Mouse (Mus musculus) megakaryocyte-erythroid progenitor cell, adult 5-6 weeks (primary cell): ENCODE measurements around the gene Ptpre. TPM values are rescaled to one million over a fixed set of nuclear protein-coding genes. Genes with fewer than 3 reads are reported as not detected.
A peak's percentile ranks its signal among the peaks of the same experiment; 100 is the strongest.
"Not testable (repeated sequence)": the region's sequence is repeated elsewhere in the genome, so short reads cannot be mapped to it uniquely, and the experiment has no call there.

ENCODE experiments used
- ATAC-seq: replicated peaks from 2 replicates; pipeline ENCODE4 v1.8.0; 2016; ENCODE audit warnings: mild to moderate bottlenecking, inconsistent platforms; ENCODE audit not compliant: severe bottlenecking, poor library complexity, low FRiP score, low TSS enrichment
- total RNA-seq, 2 experiments: library from RNA; stranded (forward) in 1 of 2; stranded (reverse) in 1 of 2; fragments of 200-1000, 215-1000 nt in 1 of 2; fragments of >200 nt in 1 of 2; fragmentation: Nextera tagmentation in 1 of 2; gene quantifications; 2 replicates each; pipeline ENCODE4 v1.2.3; 2014 to 2017

Ptpre gene
- total RNA-seq, 2 experiments from 2014 or later: 21.4 to 33.6 TPM

GRCm38 (mm10) chr7:135659314-135659935 lies 122.1 kb downstream of the Ptpre start:
- no peak for ATAC-seq

DNA sequence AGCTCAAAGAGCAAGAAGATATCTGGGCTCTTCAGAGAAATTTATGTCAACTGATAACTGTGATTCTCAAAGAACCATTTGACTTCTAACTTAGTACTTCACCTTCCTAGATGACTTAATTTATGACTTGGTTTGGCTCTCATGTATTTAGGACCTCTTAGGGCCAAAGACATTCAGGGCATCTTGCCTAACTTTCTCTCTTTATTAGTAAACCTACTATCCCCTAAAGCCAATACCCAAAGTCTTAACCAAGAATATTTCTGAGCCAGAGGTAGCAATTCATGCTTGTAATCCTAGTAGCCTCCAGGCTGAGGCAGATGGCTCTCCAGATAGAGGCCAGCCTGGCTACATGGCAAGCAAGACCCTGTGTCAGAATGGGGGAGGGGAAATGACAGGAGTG lies 123.0 kb downstream of the Ptpre start:
- ATAC-seq: no peak

- ATAC-seq: no peak
Measured at GRCm38 (mm10) chr7:135664211-135664610, 126.9 kb downstream of the Ptpre start.

GRCm38 (mm10) chr7:135666314-135666713 lies 129.0 kb downstream of the Ptpre start:
- no peak for ATAC-seq

GRCm38 (mm10) chr7:135668852-135669739 lies 131.8 kb downstream of the Ptpre start:
- ATAC-seq: peak; percentile 66

GRCm38 (mm10) chr7:135673576-135673975 lies 136.3 kb downstream of the Ptpre start:
- no peak for ATAC-seq

DNA sequence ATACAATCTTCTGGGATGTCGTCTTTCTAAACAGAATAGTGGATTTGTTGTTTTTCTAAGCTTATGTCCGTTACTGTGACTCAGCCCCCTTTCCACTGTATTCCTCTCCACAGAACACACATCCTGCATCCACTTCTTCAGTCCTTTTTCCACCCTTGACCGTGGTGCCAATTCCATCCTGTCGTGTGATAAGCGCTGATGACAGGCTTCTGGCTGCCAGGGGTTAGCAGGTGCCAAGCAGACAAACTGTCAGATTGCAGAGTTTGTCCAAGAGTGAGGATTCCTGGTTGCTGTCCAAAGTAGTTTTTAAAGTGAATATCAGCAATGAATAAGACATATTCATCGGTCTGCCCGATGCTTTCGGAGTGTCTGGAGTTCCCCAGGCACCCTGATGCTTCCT lies 139.4 kb downstream of the Ptpre start:
- ATAC-seq: no peak

DNA sequence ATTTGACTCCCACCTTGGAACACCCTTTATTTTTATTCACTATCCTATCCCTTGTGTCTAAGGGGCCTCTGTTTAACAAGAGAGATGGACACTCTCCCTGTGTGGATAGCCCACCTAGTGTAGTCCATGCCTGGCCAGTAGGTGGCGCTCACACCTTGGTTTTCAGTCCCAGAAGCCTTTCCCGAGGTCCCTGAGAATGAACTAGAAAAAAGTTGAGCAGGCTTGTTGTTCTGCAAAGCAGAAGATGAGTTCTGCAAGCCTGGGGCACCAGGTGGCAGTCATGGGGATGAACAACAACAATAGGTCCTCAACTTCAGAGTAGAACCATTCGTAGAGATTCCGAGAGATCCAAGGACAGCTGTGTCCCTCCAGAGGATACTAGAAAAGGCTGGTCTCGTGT lies 143.1 kb downstream of the Ptpre start:
- ATAC-seq: peak; percentile 51

GRCm38 (mm10) chr7:135684098-135684497 lies 146.8 kb downstream of the Ptpre start:
- not testable (repeated sequence) for ATAC-seq

GRCm38 (mm10) chr7:135684938-135685337 lies 147.7 kb downstream of the Ptpre start:
- 0 out of 2 replicates have a peak, but pooled peaks have one; percentile 18 for ATAC-seq

- ATAC-seq: no peak
Measured at GRCm38 (mm10) chr7:135689396-135689795, 152.1 kb downstream of the Ptpre start.

DNA sequence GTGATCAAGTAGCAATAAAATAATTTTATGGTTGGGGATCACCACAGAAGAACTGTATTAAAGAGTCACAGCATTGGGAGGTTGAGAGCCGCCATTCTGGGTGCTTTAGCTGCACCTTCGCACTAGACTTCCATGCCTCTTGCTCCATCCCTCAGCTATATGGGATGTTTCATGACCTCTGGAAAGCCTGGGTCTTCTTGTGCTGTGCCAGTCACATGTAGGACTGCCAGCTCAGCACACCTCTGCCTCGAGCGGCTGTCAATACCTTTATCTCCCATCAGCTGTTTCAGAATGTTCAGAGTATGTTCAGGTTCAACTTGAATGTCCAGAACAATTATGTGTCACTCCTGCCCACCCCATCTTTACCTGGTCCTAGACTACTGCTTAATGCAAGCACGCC lies 154.7 kb downstream of the Ptpre start:
- ATAC-seq: no peak

DNA sequence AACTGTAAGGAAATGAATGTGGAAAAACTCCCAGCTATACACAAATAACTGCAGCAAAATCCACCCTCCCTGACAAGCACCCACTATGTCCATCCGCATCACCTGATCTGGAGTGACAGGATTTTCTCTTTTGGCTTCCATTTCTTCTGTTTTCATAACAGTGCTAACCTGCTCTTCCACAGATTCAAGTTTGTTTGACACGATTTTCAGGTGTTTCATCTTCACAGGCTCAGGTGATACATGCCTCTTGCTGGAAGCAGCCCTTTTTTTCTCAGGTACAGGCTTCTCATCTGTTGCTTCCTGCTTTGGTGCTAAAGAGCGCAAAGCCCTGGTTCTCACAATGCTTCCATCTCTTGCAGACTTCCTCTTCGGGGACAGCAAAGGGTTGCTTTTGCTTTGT lies 156.8 kb downstream of the Ptpre start:
- no peak for ATAC-seq

DNA sequence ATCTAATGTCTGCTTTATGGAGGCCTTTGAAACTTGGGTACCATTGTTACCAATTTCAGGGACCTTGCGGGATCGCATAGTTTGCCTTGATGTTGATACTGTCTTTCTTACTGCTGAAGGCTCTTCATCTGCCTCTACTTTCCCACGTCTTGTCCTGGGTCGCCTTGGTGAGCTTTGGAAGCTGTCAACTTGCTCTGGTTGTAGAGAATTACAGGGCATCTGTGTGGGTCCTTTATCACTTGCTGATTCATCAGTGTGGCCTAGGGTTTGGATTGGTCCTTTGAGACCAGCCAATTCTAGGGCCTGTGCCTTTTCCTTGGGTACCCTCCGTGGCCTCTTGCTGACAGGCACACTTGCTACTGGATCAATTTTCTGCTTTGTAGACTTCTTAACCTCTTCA lies 157.5 kb downstream of the Ptpre start:
- no peak for ATAC-seq

GRCm38 (mm10) chr7:135696127-135696526 lies 158.8 kb downstream of the Ptpre start:
- no peak for ATAC-seq

GRCm38 (mm10) chr7:135697021-135697740 lies 159.9 kb downstream of the Ptpre start:
- not testable (repeated sequence) for ATAC-seq

DNA sequence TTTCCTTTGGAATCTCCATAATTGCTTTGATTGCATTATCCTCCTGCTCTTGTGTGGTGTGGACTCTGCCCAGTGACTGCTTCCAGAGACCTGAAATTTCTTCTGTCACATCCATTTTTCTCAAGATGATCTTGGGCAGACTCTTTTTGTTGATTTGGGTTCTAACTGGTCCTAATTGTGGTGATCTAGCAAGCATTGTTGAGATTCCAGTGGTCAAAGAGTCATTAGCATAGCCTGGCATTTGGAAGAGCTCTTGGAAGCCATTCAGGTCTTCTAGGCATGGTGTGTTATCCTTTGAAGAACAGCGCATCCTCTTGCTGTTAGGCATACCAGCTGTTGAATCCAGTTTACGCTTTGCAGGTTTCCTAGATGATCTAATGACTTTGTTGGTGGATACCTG lies 161.1 kb downstream of the Ptpre start:
- ATAC-seq: no peak

- ATAC-seq: not testable (repeated sequence)
Measured at GRCm38 (mm10) chr7:135699351-135699750, 162.1 kb downstream of the Ptpre start.

DNA sequence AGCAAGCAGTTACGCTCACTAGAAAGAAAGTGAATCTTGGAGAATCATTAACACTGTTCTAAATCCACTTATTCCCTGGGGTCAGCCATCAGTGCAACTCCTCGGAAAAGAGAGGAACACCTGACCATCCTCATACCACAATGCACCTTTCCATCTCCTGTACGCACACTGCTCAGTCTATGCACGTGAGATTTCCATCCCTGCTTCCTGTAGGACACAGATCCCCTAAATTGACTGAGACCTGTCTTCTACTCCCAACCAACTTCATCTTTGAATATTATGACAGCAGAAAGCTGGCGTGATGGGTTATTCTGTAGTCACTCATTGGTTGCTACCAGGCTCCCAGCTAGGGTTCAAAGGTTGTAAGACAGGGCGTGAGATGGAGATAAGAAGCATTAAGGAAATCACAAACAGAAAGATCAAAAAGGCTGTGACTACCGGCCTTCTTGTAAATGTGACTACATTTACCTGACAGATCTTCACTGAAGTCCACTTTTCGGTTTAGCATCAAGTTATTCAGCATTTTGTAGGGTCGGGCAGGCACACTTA lies 166.4 kb downstream of the Ptpre start:
- ATAC-seq: no peak

- no peak for ATAC-seq
Measured at GRCm38 (mm10) chr7:135704251-135704650, 167.0 kb downstream of the Ptpre start.
